Mouse (Mus musculus): Measurements from ENCODE around the gene Rpl38. TPM values are rescaled to one million over a fixed set of nuclear protein-coding genes. Genes with fewer than 3 reads are reported as not detected.

The Rpl38 gene
- polyA plus RNA-seq, 1 experiment from 2014 or later, result 938 TPM

Other genes with a start within 250 kb of the Rpl38 start
- 15.5 and 16.4 TPM in 2 replicates for gene Ttyh2, start 6.9 kb downstream of the Rpl38 start, polyA plus RNA-seq (2014; fragmentation: Nextera tagmentation; extraction: Ambion mirVana)
- gene Dnaic2, start 58.9 kb downstream of the Rpl38 start, polyA plus RNA-seq (2014; fragmentation: Nextera tagmentation; extraction: Ambion mirVana), result 1.4 and 1.6 TPM in 2 replicates
- gene Kif19a, start 96.9 kb downstream of the Rpl38 start, polyA plus RNA-seq (2014; fragmentation: Nextera tagmentation; extraction: Ambion mirVana), result 0.81 and 2.1 TPM in 2 replicates
- gene Btbd17, start 127.4 kb downstream of the Rpl38 start, polyA plus RNA-seq (2014; fragmentation: Nextera tagmentation; extraction: Ambion mirVana), result 9.5 and 9.8 TPM in 2 replicates
- gene Gpr142, start 130.4 kb downstream of the Rpl38 start, polyA plus RNA-seq (2014; fragmentation: Nextera tagmentation; extraction: Ambion mirVana), result not detected in 2 replicates
- gene Gprc5c, start 182.6 kb downstream of the Rpl38 start, polyA plus RNA-seq (2014; fragmentation: Nextera tagmentation; extraction: Ambion mirVana), result 31.5 and 36.4 TPM in 2 replicates
- gene Cd300a, start 221.5 kb downstream of the Rpl38 start, polyA plus RNA-seq (2014; fragmentation: Nextera tagmentation; extraction: Ambion mirVana), result 0.85 and 1.4 TPM in 2 replicates

All from embryonic facial prominence, embryonic 11.5 days (tissue).